Mouse (Mus musculus): ENCODE measurements around the gene Nfyc. TPM values are rescaled to one million over a fixed set of nuclear protein-coding genes. Genes with fewer than 3 reads are reported as not detected.

Gene Nfyc
- total RNA-seq, 2 experiments from 2014 or later = 24.9 to 61.6 TPM

DNA sequence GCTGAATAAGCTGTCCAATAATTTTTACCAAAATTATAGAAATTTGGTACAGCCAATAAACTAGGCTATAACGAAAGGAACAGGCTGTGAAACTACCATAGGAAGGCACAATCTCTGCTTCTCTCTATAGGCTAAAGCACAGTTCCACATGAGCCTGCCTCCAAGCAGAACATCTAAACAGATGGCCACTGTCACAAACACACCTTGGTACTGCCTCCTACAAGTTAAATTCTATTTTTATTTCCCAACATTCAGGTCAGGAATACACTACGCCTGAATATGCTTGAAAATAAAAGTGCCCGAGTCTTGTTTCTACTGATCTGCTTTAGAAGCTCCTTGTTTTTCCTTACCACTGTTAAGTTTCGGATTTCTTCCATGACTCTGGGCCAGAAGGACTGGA is 41.3 kb downstream of the Nfyc start:
- no peak for ATAC-seq (replicated peaks; ENCODE audit: poor library complexity, severe bottlenecking)

DNA sequence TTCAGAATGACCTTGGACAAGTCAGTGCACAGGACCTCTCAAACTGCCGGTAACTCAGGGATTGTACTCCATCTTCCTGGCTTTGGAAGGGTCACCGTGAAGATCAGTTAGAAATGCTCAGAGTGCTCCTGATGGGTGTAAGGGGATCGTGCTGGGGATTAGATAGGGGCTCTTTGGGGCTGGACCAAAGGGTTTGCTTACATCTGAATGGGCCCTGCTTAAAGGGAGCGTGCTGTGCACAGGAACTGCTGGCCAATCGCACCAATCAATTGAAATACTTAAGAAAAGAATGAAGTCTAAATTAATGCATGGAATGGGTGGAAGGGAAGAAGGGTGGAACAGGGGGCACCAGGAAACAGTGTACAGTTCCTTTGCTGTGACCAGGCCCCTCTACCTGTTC is 75.6 kb downstream of the Nfyc start:
- no peak for ATAC-seq (replicated peaks; ENCODE audit: poor library complexity, severe bottlenecking)

DNA sequence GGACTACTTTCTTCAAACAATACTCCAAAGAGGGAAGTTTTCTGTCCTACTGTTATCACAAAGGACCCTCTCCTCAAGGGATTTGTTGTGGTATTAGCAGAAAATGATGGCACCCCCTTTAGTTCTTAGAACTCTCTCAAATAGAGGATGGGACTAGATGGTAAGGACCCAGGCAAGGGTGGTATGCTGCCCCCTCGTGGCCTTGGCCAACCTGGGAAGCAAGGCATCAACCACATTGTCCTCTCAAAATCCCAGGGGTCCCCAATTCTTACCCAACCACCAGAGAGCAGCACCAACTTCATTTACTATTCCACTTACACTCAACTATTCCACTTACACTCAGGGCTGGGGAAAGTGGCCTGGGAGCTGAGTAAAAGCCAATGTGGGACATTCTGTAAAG is 76.1 kb downstream of the Nfyc start:
- ATAC-seq (replicated peaks; ENCODE audit: poor library complexity, severe bottlenecking) = peak; percentile 82

DNA sequence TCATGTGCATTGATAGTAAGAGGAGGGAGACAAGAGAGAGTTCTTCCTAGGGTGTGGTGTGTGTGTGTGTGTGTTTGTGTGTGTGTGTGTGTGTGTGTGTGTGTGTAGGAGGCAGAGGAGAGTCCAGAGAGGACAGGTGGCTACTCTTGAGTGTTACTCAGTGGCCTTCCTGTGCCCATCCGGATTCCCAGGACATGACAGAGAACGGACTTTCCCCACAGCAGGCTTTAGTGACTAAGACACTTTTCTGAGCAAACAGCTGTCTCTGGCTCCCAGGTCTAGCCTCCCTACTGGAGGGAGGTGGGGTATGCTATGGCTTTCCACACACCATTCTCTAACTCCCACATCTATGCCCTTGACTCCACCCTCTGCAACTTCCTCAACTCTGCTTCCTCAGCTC is 81.8 kb downstream of the Nfyc start:
- peak; percentile 36; the same call in 1 of the 2 replicates for ATAC-seq (replicated peaks; ENCODE audit: poor library complexity, severe bottlenecking)

DNA sequence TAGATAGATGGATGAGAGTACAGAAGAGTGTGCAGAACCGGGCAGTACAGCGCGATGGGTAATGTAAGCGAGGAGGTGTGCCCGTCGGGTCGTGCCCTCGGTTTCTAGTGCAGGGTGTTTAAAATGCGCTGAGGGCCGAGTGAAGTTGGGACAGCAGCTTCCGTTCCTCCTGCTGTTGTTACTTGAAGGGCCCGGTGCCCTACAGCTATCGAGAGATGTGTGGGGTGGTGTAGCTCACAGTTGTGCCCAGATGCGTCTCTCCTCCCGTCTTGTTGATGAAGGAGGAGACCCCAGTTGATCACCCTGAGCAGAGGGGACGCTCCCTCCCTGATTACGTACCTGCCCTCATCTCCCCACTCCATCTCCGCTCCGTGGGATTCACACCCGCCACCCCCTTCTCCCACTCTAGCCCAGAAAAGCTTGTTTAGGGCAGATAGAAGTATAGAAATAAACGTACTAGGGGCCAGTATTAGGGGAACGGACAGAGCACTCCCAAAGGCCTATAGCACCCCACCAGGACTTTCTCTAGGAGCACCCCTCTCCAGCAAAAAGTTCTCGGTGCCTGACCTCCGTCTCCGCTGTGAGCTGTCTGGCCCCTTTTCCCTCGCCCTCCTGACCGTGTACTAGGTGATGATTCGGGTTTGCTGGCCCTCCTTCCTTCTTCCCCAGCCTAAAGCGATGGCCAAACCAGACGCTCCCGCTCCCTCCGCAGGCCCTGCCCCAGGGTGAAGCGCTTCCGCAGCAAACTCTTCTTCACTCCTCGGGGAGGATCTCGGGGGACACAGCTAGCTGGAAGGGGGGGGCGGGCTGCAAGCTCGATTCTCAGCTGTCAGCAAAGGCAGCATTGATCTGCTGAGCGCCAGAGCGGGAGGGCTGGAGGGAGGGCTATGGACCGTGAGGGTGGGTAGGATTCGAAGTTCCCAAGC is 83.2 kb downstream of the Nfyc start, which contains the start of gene Kcnq4:
Gene Kcnq4 (minus strand): TSS at position 672 of the 926 bp plus-strand sequence.
- no peak for ATAC-seq (replicated peaks; ENCODE audit: poor library complexity, severe bottlenecking)

DNA sequence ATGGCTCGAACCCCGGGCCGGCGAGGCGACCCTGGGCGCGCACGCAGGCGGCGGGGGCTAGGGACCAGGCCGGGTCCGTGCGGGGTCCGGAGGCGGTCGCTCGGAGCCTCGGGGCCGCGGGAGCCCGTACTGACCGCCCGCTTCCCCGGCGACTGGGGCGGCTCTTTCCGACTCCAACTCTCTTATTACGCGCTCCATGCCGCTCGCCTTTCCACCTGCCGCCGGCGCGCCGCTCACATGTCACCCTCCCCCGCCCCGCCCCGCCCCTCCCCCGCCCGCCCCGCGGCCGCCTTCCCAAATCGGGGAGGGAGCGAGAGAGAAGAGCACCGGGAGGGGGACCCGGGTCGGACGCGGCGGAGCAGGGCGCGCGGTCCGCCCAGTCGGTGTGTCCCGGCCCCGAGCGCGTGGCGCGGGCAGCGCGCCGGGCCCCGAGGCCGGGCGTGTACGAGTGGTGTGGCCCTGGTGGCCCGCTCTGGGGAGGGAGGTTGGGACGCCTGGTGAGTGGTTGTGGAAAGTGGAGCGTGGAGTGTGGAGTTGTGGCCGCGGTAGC is 84.1 kb downstream of the Nfyc start:
- 0 out of 2 replicates have a peak, but pooled peaks have one; percentile 10 for ATAC-seq (replicated peaks; ENCODE audit: poor library complexity, severe bottlenecking)

DNA sequence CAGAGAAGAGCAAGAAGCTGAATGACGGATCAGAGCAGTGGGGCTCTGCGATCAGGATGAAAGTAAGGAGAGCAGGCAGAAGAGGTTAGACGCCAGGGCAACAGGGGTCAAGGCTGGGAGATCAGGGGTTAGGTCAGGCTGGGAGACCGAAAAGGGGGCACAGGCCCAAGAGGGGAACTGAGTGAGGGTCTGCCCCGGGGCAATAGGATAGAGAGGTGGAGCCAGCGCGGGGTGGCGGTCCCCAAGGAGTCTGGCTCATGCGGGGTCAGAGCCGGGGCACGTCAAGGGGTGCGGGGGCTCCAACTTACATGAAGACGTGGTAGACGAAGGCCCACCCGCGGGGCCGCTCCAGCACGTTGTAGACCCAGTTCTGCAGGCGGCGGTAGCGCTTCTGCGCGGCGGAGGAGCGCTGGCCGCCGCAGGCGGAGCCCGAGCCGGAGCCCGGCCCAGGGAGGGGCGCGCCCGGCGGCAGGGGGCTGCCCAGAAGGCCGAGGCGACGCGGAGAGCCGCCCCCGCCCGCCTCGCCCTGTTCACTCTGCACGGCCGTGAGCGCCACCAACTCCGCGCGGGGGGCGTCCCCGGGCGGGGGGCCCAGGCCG is 84.7 kb downstream of the Nfyc start:
- peak; percentile 25; the same call in 1 of the 2 replicates for ATAC-seq (replicated peaks; ENCODE audit: poor library complexity, severe bottlenecking)

DNA sequence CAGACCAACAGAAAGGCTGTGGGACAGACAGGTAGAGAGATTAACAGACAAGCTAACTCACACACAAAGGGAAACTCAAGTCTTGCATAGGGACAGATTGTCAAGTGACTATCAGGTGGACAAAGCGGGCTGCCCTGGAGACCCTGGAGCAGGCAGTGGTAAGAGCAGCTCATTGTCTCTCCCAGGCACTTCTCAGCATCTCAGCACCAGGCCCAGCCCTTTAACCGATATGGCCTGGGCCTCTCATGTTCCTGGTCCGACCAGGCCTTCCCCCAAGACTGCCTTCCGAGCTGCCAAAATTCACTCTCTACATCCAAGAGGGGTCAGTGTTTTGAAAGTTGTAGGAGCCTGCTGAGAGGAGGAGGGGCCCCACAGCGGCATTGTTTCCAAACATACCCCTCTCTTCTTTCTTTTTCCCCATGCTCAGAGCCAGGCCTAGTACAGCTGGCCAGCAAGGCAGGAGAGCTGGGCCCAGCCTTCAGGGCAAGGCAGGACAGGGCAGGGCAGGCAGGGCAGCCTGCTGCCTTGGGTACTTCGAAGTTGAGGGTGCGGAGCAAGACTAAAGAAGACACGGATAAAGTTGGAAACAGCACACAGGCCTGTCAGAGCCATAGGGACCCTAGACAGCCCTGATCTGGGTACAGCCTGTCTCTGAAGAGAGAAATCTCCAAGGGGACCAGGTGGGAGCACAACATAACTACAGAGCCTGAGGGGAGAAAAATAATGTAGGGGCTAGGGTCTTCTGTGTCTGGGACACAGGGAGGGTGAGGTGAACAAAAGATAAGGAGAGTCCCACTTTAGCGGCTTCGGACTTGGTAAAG is 85.4 kb downstream of the Nfyc start:
- no peak for ATAC-seq (replicated peaks; ENCODE audit: poor library complexity, severe bottlenecking)

DNA sequence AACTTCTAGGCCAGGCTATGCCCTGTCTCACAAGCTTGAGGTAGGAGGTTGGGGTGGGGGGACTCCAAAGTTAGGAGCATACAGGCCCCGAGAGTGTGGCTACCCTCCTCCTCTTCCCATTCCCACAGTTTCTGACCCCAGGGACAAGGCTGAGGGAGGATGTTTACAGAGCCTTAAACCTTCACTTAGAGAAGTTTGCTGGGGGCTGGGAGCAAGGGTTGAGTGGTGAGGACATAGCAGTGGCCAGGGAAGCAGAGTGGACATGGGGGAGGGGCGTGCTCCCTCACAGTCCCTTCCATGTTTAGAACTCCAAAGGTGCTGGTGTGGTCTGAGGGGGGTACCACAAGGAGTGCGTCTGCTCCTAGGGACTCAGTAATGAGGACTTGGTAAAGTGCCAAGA is 87.7 kb downstream of the Nfyc start:
- ATAC-seq (replicated peaks; ENCODE audit: poor library complexity, severe bottlenecking) = no peak

DNA sequence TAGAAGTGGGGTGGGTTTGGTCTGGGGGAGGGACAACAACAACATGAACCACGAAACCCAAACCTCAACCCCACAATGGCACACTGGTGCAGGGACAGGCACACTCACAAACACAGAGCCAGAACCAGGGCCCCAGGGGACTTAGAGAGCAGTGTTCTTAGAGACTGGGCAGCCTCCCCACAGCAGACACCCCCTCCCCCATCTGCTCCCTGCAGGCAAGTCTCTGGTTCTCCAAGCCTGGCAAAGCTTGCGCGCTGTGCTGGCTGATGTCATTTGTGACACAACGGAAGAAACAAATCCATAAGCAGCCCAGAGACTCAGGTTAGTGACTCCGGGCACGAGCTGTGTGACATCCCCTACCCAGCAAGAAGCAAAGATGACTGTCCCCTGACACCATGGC is 90.1 kb downstream of the Nfyc start:
- no peak for ATAC-seq (replicated peaks; ENCODE audit: poor library complexity, severe bottlenecking)

DNA sequence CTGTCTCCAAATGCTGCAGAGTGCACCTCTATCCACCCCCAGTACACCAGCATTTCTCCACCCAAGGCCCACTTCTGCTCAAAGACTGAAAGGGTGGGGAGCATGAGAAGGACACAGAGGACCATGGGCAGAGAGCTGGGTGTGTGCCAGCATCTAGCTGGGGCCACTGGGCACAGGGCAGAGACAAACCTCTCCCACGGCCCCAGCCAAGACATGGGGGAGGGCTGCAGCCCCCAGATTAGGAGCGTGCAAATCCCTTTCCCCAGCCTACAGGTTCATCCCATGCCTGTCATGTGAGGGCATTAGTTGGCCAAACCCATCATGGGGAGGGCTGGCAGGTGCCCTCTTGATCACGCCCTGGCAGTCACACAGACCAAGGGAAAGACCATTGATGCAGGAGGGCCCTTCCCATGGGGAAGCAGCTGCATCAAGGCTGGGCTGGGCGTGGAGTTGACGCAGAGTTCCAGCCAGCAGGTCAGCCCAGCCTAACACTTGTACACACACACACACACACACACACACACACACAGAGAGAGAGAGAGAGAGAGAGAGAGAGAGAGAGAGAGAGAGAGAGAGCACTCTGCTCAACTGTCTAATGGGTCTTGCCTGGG is 97.3 kb downstream of the Nfyc start:
- no peak for ATAC-seq (replicated peaks; ENCODE audit: poor library complexity, severe bottlenecking)

DNA sequence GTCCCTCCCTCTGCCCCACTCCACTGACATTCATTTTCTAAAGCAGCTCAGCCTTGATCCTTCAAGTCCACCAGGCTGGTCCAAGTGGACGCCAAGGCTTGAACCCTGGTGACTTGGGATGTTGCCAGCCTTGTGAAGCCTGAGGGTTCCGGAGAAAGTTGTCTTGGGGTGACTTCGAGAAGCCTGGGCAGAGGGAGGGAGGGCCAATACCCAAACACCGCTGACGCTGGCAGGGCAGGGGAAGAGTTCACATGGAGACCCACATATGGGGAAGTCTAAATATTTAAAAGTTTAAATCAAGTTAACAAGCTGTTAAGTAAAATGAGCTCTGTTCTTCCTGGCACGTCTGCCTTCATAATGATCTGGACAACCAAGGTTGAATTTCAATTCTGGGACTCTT is 98.6 kb downstream of the Nfyc start:
- ATAC-seq (replicated peaks; ENCODE audit: poor library complexity, severe bottlenecking) = no peak

DNA sequence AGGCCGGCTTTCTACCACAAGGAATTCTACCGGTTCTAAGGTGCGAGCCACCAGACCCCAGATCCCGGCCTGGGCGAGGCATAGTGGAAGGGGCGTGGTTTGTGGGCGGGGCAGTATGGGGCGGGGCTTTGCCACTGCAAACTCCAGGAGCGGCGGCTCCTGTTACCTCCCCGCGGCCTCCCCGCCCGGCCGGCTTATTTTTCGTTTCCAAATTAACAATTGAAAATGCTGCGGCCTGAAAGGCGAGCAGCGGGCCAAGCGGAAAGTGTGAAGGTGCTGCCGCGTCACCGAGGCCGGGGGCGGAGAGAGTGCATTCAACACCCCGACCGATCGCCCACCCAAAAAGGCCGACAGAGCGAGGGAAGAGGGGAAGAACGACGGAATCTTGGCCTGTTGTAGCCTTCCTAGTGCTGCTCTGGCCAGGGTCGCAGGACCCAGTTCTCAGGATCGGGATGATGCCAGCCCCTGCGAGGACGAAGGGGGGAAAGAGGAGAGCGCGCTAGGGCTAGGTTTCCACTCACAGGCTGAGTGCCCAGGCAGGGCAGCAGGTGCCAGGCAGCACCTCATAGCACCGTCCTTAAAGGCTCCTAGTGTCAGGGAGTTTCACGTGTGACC is 100.2 kb downstream of the Nfyc start:
- ATAC-seq (replicated peaks; ENCODE audit: poor library complexity, severe bottlenecking) = peak; percentile 79

DNA sequence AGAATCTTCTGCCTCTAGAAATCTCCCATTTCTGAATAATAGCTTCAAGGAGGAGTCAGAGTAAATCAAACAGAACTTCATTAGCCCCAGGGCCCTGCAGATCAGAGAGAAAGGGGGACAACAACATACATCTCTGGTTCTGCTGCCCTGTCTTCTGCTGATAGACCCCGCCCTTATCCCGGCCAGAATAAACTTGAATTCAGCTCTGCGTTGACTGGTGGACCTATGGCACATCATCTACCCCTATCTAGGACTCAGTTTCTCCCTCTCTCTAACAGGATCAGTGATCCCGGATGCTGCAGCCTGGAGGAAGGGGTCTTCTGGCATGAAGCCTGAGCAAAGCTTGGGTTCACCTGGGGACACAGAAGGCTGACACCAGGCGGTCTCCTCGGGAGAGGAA is 100.8 kb downstream of the Nfyc start:
- no peak for ATAC-seq (replicated peaks; ENCODE audit: poor library complexity, severe bottlenecking)

DNA sequence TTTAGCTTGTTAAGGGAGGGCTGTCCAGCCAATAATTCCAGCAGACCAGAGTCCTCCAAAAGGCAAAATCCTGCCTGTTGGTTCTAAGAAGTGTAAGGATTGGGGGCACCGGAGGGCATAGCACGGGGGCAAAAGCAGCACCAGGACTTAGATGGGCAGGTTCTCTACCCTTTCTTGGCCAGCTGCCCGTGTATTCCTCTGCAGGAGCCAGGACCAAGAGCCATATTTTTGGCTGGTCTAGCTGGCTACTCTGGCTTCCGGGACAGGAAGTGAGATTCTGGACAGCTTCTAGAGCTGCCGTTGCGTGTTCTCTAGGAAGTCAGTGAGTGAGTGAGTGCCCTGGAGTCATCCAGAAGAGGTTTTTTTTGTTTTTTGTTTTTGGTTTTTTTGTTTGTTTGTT is 101.2 kb downstream of the Nfyc start:
- peak; percentile 46; the same call in 1 of the 2 replicates for ATAC-seq (replicated peaks; ENCODE audit: poor library complexity, severe bottlenecking)

DNA sequence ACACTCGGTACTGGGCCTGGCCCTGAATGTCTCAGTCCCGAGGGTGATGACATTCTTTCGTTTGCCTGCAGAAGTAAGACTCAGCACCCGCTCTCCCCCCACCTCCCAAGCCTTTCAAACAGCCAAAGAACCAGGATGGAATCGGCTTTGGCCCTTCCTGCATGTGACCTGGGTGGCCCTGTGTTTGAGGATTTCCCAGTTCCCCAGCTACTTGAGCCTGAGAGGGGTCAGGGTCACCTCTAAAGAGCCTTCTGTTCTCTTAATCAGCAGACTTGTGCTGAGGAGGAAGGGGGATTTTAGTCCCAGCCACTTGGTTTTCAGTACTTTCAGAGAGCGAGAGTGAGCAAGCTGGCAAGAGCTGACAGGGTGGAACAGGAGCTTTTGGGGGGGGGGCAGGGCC is 101.9 kb downstream of the Nfyc start:
- ATAC-seq (replicated peaks; ENCODE audit: poor library complexity, severe bottlenecking) = no peak

DNA sequence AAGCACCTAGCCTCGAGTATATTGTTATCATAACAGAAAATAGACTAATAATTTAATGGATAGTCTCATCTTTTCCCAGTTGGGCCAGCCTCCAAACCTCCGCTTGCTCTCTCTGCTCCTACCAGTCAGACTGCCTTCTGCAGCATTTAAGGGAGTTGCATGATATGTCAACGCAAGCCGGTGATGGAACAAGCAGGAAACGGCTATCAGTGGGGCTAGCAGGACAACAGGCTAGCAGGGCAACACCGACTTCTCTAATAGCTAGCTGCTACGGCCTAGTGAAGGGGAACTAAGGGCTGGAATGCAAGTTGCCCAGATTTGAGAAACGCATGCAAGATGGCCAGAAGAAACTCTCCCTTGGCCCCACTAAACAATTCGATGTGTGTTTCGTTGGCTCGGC is 103.5 kb downstream of the Nfyc start:
- no peak for ATAC-seq (replicated peaks; ENCODE audit: poor library complexity, severe bottlenecking)

DNA sequence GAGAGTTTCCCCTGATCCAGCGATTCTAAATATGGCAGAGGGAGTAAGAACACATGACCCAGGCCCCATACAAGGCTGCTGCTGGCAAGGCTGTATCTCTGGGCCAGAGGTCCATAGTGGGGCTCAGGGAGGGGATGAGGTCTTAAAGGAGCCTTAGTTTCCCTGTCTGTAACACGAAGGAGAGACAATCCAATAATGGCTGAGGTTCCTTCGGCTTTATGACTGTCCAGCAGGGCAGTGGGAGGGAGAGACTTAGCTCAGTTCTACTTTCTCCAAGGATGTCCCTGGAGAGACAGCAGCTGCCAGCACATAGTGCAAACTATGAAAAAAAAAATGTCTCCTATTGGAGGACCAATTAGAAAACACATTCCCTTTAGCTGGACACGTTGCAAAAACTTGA is 105.2 kb downstream of the Nfyc start:
- no peak for ATAC-seq (replicated peaks; ENCODE audit: poor library complexity, severe bottlenecking)

DNA sequence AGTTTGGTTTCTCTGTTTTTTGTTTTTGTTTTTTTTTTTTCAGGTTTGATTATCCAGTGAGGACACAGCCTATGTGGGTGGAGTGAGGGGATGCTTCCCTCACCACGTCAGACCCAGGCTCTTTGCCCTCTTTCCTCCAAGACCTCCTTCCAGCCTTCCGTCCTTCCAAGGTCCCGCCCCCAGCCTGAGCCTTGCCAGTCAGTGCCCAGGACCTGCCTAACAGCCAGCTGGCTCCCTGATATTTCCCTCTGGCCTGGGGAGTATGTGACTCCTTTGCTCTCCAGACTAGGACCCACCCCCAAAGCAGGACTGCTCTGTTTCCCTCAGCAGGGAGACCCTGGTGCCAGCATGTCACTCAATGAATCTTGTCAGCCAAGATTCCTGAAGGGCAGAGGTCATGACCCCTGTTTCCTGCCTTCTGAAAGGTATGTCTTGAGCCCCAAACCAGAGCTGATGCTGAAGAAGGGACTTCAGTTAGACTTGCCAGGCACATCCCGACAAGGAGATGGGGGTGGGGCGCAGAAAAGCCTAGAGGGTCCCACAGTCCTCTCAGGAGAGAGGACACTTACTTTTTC is 105.8 kb downstream of the Nfyc start:
- no peak for ATAC-seq (replicated peaks; ENCODE audit: poor library complexity, severe bottlenecking)
